Mouse (Mus musculus): ENCODE results near the gene Rom1. TPM values are rescaled to one million over a fixed set of nuclear protein-coding genes. Genes with fewer than 3 reads are reported as not detected.

The Rom1 gene
- polyA plus RNA-seq, 1 experiment from 2014 or later = 5.7 TPM

DNA sequence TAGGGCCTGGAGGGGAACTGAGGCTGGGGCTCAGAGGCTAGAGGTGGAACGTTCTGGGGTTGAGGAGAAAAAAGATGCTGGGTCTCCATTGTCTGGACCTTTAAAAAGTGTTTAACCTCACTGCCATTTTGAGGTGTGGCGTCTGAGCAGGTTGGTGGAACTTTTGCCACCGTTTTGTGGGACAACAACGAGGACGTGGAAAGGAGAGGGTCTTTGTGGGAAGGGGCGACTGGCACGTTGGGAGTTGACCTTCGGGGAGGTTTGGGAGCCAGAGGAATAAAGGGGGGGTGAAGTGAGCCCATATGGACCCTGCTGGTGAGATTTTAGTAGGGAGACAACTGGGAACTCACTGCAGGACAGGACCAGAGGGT is 38.2 kb upstream of the Rom1 start:
- DNase-seq (ENCODE audit: low spot score) = no peak
- Histone ChIP-seq H3K27me3 (replicated peaks; ENCODE audit: insufficient read depth, low read length) (no peaks in the 10 kb centered on the region), H3K9ac (replicated peaks; ENCODE audit: low read depth) (peak overlapping the region; percentile 83), H3K4me2 (replicated peaks; ENCODE audit: low read depth, low read length) (peak overlapping the region; percentile 82), H3K4me1 (ENCODE audit: insufficient read depth, low read depth, low read length) (0 out of 2 replicates have a peak, but pooled peaks cover 4% of the 10 kb centered on the region), H3K36me3 (ENCODE audit: insufficient read depth, low read length) (peaks cover 37% of the 10 kb centered on the region), H3K9me3 (ENCODE audit: low read length) (no peaks in the 10 kb centered on the region), H3K4me3 (ENCODE audit: low read depth, low read length) (peak overlapping the region; percentile 64), H3K27ac (ENCODE audit: low read length) (peak overlapping the region; percentile 72)
- TF ChIP-seq CTCF (IDR thresholded peaks at IDR 0.05) = no peak
- TF ChIP-seq EP300 (IDR thresholded peaks at IDR 0.05) = no peak
- no peak for ATAC-seq
- under 1% methylated on average over 8 of the region's 8 CpGs for WGBS

DNA sequence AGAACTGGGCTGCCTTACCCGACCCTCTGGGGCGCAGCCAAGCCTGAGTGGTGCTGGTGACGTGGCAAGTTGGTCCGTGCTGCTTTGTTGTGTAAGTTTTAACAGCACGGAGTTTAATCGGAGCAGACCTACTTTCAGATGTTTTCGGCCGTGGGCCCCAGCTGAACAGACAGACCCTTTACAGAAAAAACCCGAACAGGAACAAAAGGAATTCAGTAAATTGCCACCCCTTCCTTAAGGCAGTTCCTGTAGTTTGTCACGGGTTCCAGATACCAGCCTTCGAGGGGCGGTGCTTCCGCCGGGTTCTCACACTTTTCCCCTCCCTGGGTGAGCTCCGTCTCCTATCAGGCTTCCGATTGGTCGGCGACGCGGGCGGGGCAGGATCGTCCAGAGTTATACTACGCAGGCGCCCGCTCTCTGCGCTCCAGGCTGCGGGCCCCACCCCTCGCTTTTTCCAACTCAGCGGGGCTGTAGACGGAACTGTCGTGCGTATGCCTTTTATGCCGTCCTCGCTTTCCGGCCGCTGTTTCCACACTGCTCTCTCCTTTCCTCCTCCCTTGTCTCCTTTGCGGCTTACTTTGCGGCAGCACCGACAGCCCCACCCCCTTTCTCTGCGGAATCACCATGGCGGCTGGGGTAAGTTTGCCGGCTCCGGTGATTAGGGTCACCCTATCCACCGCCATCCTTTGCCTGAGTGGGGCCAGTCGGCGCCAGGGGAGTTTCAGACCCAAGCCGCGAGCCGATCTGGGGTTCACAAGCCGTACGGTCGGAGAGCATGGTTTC is 37.6 kb upstream of the Rom1 start, which contains the start of gene Eef1g:
Gene Eef1g (plus strand): TSS at position 452 of the 783 bp plus-strand sequence.
- no peak for TF ChIP-seq CTCF (IDR thresholded peaks at IDR 0.05)
- peak; percentile 88 for TF ChIP-seq EP300 (IDR thresholded peaks at IDR 0.05)
- peak within 1 kb of the TSS; percentile 64 for H3K4me3 ChIP-seq (ENCODE audit: low read depth, low read length)
- peaks cover 34% of the 10 kb centered on the region for H3K36me3 ChIP-seq (ENCODE audit: insufficient read depth, low read length)
- H3K4me2 ChIP-seq (replicated peaks; ENCODE audit: low read depth, low read length) = peak within 1 kb of the TSS; percentile 82
- H3K9me3 ChIP-seq (ENCODE audit: low read length) = no peaks in the 10 kb centered on the region
- H3K9ac ChIP-seq (replicated peaks; ENCODE audit: low read depth) = peak within 1 kb of the TSS; percentile 83
- WGBS = under 1% methylated on average over 50 of the region's 52 CpGs
- H3K4me1 ChIP-seq (ENCODE audit: insufficient read depth, low read depth, low read length) = 0 out of 2 replicates have a peak, but pooled peaks cover 4% of the 10 kb centered on the region
- H3K27me3 ChIP-seq (replicated peaks; ENCODE audit: insufficient read depth, low read length) = no peaks in the 10 kb centered on the region
- DNase-seq (ENCODE audit: low spot score) (peak; percentile 100), ATAC-seq (peak; percentile 99)
- H3K27ac ChIP-seq (ENCODE audit: low read length) = peak within 1 kb of the TSS; percentile 98

DNA sequence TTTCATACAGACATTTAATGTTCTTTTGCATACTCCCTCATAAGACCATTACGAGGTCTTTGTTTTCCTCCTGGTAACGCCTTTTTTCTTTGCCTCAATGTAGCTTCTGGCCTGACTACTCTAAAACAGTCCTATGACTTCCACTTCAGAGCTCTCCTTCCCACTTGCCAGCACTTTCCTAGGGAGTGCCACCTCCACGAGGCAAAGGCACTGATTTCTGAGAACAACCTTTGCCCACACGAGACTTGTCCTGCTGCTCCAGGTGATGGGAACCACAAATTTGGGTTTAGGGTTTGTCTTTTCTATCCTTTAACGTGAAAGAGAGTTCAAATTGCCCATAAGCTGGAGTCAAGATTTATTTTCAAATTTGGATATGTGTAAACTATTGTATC is 37.0 kb upstream of the Rom1 start:
- Histone ChIP-seq H3K4me3 (ENCODE audit: low read depth, low read length) (peak overlapping the region; percentile 64), H3K27ac (ENCODE audit: low read length) (peak overlapping the region; percentile 98), H3K9me3 (ENCODE audit: low read length) (no peaks in the 10 kb centered on the region), H3K4me1 (ENCODE audit: insufficient read depth, low read depth, low read length) (0 out of 2 replicates have a peak, but pooled peaks cover 4% of the 10 kb centered on the region), H3K36me3 (ENCODE audit: insufficient read depth, low read length) (peaks cover 31% of the 10 kb centered on the region), H3K4me2 (replicated peaks; ENCODE audit: low read depth, low read length) (peak overlapping the region; percentile 58), H3K27me3 (replicated peaks; ENCODE audit: insufficient read depth, low read length) (no peaks in the 10 kb centered on the region), H3K9ac (replicated peaks; ENCODE audit: low read depth) (peak overlapping the region; percentile 81)
- TF ChIP-seq EP300 (IDR thresholded peaks at IDR 0.05) (no peak), CTCF (IDR thresholded peaks at IDR 0.05) (no peak)
- ATAC-seq (peak; percentile 41), DNase-seq (ENCODE audit: low spot score) (peak; percentile 83)
- 13% methylated on average over 5 of the region's 5 CpGs for WGBS

DNA sequence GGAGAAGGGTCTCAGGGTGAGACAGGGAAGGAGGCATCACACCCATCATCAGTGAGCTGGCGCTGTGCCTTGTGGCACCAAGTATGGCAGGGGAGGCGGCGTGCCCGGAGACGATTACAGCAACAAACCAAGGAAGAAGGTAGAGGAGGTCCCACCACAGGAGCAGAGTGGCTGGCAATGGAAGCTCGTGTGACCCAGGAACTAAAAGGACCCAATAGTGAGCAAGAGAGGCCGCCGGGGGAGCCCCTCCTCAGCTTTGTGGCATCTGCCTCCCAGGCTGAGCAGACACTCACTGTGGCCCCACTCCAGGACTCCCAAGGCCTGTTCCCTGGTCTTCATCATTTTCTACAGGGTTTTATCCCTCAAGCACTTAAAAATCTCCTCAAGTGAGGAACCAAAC is 36.6 kb upstream of the Rom1 start:
- TF ChIP-seq CTCF (IDR thresholded peaks at IDR 0.05) (no peak), EP300 (IDR thresholded peaks at IDR 0.05) (no peak)
- peaks cover 26% of the 10 kb centered on the region for H3K36me3 ChIP-seq (ENCODE audit: insufficient read depth, low read length)
- no peaks in the 10 kb centered on the region for H3K27me3 ChIP-seq (replicated peaks; ENCODE audit: insufficient read depth, low read length)
- DNase-seq (ENCODE audit: low spot score) (peak; percentile 48), ATAC-seq (no peak)
- H3K4me2 ChIP-seq (replicated peaks; ENCODE audit: low read depth, low read length) = peak overlapping the region; percentile 58
- peak overlapping the region; percentile 64; the same call in 1 of the 2 replicates for H3K4me3 ChIP-seq (ENCODE audit: low read depth, low read length)
- peak overlapping the region; percentile 98 for H3K27ac ChIP-seq (ENCODE audit: low read length)
- no peaks in the 10 kb centered on the region for H3K9me3 ChIP-seq (ENCODE audit: low read length)
- 0 out of 2 replicates have a peak, but pooled peaks cover 4% of the 10 kb centered on the region for H3K4me1 ChIP-seq (ENCODE audit: insufficient read depth, low read depth, low read length)
- 53% methylated on average over 8 of the region's 8 CpGs for WGBS
- H3K9ac ChIP-seq (replicated peaks; ENCODE audit: low read depth) = peak overlapping the region; percentile 81; the same call in 1 of the 2 replicates

DNA sequence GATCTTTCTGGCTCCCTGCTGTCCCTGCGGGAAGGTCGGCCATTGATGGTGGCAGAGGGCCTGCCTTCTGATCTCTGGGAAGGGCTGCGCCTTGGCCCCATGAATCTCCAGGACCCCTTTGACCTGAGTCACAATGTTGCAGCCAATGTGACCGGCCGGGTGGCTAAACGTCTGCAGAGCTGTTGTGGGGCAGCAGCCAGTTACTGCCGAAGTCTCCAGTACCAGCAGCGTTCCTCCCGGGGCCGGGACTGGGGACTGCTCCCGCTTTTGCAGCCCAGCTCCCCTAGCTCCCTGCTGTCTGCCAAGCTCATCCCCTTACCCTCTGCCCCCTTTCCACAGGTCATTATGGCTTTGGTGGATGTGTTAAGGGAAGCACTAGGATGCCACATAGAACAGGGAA is 35.9 kb upstream of the Rom1 start:
- no peak for ATAC-seq
- H3K9me3 ChIP-seq (ENCODE audit: low read length) = no peaks in the 10 kb centered on the region
- H3K36me3 ChIP-seq (ENCODE audit: insufficient read depth, low read length) = peaks cover 27% of the 10 kb centered on the region
- 0 out of 2 replicates have a peak, but pooled peaks cover 4% of the 10 kb centered on the region for H3K4me1 ChIP-seq (ENCODE audit: insufficient read depth, low read depth, low read length)
- 90% methylated on average over 11 of the region's 11 CpGs for WGBS
- no peak overlapping the region for H3K4me3 ChIP-seq (ENCODE audit: low read depth, low read length)
- no peak overlapping the region for H3K4me2 ChIP-seq (replicated peaks; ENCODE audit: low read depth, low read length)
- no peak for TF ChIP-seq CTCF (IDR thresholded peaks at IDR 0.05)
- no peak for TF ChIP-seq EP300 (IDR thresholded peaks at IDR 0.05)
- H3K9ac ChIP-seq (replicated peaks; ENCODE audit: low read depth) = 0 out of 2 replicates have a peak overlapping the region, but pooled peaks have one; percentile 81
- DNase-seq (ENCODE audit: low spot score) = no peak
- no peaks in the 10 kb centered on the region for H3K27me3 ChIP-seq (replicated peaks; ENCODE audit: insufficient read depth, low read length)
- H3K27ac ChIP-seq (ENCODE audit: low read length) = peak overlapping the region; percentile 98

DNA sequence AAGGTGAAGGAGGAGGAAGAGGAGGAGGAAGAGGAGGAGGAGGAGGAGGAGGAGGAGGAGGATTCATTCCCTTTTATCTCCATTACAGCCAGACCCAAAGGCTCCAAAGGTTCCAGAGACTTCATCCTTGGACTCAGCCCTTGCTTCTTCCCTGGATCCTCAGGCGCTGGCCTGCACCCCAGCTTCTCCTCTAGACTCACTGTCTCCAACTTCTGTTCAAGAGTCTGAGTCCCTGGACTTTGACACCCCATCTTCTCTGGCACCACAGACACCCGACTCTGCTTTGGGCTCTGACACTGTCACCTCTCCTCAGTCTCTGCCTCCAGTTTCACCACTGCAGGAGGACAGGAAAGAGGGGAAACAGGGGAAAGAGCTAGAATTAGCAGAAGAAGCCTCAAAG is 33.1 kb upstream of the Rom1 start:
- Histone ChIP-seq H3K9me3 (ENCODE audit: low read length) (no peaks in the 10 kb centered on the region), H3K4me3 (ENCODE audit: low read depth, low read length) (no peak overlapping the region), H3K27me3 (replicated peaks; ENCODE audit: insufficient read depth, low read length) (no peaks in the 10 kb centered on the region), H3K36me3 (ENCODE audit: insufficient read depth, low read length) (peaks cover 32% of the 10 kb centered on the region), H3K9ac (replicated peaks; ENCODE audit: low read depth) (no peak overlapping the region), H3K4me2 (replicated peaks; ENCODE audit: low read depth, low read length) (no peak overlapping the region), H3K4me1 (ENCODE audit: insufficient read depth, low read depth, low read length) (0 out of 2 replicates have a peak, but pooled peaks cover 4% of the 10 kb centered on the region), H3K27ac (ENCODE audit: low read length) (no peak overlapping the region)
- WGBS = 79% methylated on average over 2 of the region's 2 CpGs
- DNase-seq (ENCODE audit: low spot score) (no peak), ATAC-seq (no peak)
- no peak for TF ChIP-seq CTCF (IDR thresholded peaks at IDR 0.05)
- TF ChIP-seq EP300 (IDR thresholded peaks at IDR 0.05) = no peak
